Mouse (Mus musculus) T-helper 1 cell (primary cell): Measurements from ENCODE around the gene Gm45902.

Experiments used
- in situ Hi-C: fragments of 300-600 bp; cut with MboI, MseI; formaldehyde crosslinking; loops from one replicate; pipeline ENCODE4 v1.15.1; 2025; ENCODE audit warnings: high pct_unique_total_duplicates

The Gm45902 gene

DNA sequence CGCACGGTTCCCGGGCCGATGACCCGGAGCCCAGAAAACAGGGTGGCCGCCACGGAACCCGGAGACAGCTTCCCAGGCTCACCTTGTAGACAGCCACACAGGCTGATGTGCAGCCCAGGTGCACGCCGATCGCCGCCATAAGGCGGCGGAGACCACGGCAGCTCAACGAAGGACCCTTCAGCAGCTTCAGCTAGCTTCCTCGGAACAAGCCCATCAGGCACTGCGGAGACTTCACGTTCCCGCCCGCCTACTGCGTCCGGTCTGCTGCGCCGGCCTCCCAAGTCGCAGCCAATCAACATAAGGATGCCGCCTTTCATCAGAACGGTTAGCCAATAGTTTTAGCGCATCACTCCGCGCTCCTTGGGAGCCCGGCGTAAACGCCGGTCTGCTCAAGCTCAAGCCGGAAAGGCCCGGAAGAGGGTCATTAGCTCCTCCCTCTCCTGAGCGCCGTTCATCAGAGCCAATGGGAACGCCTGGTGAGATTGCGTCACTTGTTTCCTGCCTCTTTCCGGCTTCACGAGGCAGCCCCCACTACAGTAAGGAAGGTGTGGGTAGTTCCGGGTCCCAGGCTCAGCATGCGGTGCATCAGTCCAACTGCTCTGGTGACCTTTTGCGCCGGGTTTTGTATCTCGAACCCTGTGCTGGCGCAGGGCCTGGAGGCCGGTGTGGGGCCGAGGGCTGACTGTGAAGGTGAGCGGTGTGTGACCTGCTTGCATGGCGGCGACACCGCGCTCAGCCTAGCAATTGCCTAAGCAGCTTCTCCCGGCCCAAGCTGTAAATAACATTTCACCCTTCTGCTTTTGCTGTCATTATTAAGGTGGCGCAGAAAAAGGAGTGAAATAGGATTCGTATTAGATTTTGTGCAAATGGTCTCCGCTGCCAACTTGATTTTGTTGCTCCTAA, at the start of gene Gm45902, which contains the start of the genes Hspa14 and Cdnf:
Gene Gm45902 (minus strand): TSS at position 239 of the 903 bp plus-strand sequence.
Gene Hspa14 (minus strand): TSS at position 263 of the 903 bp plus-strand sequence.
Gene Cdnf (plus strand): TSS at position 479 of the 903 bp plus-strand sequence.
- in situ Hi-C loops = no loop called here

DNA sequence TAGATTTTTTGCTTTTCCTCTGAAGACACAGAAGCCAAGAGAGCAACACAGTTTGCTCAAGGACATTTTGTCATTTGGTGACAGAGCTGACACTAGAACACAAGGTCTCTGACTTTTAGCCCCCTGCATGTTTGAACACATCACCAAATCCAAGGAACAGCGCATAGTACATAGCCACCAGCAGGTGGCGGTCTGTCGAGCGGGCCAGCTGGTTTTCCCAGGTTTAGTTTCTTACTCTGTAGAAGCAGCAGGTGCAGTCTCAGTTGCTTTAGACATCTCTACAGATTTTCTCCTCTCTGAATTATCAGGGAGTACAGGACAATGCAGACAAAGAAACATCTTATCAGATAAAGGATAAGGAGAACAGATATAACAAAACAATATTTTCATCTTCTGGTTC, 34.0 kb upstream of the Gm45902 start:
- in situ Hi-C loops = loop anchor here (25.0 kb wide), 1 partner anchor 241 kb away; no protein-coding TSS in a partner anchor

DNA sequence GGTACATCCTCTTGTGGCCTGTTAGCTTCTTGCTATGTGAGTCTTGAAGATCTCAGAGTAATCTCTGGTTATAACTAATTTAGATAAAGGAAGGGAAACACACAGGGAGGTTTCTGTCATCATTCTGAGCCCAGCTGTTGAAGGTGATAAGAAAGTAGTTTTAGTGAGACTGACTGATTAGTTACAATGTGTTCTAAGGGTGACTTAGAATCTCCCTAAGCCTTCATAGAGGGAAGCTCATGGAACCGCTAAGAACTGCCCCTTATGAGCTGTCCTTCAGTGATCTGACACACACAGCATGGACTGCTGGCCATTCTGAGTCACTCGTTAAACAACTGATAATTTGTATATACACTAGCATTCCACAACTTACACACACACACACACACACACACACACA, 33.5 kb upstream of the Gm45902 start:
- in situ Hi-C loops = loop anchor here (25.0 kb wide), 1 partner anchor 241 kb away; no protein-coding TSS in a partner anchor

DNA sequence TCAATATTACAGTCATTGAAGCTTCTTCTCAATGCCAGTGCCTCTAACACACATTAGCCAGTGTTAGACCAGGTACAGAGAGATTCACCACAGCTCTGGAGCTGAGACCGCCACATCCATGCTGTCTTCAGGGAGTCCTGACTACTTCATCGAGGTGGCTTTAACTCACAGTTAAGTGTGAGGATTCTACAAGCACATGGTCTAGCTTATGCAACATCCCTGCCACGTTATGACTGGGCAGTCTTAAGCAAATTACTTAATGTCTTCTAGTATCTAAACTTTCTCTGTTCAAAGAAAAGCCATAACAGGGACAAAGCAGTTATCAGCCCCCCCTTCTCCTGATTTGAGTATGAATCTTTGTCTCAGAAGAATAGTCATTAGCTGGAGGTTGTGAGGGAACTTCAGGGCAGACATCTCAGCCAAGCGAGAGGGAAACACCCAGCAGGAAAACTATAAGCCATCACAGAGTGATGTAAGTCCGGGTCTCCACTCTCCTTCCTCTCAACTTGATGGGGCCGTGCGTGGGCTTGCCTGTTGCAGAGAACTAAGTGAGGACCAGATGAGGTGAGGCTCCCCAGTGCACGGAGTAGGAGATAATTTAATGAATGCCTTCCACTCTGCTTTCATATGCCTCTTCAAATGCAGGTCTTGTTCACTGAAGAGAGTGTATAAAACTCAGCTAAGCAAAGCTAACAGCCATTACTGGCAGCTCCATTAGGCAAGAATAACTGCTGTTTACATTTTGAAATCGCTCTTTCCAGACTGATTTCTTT, 28.9 kb upstream of the Gm45902 start:
- in situ Hi-C loops = loop anchor here (25.0 kb wide), 1 partner anchor 246 kb away; no protein-coding TSS in a partner anchor

DNA sequence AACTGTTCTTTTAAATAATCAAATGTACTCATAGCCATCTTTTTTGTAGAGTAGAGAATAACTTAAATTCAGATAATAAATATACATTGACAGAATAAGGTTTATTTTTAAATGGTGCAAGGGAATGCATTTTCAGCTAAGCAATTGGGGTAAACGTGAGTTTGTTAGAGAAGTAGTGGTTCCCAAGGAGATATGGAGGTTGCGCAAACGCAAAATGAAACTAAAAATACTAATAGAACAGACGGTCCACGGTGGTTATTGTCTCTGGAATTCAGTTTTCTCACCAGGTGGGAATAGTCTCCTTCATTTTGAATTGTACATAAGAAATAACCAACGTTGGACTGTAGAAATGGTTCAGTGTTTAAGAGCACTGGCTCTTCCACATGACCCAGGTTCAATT, 13.7 kb upstream of the Gm45902 start:
- in situ Hi-C loops = loop anchor here (25.0 kb wide), 1 partner anchor 261 kb away; no protein-coding TSS in a partner anchor

DNA sequence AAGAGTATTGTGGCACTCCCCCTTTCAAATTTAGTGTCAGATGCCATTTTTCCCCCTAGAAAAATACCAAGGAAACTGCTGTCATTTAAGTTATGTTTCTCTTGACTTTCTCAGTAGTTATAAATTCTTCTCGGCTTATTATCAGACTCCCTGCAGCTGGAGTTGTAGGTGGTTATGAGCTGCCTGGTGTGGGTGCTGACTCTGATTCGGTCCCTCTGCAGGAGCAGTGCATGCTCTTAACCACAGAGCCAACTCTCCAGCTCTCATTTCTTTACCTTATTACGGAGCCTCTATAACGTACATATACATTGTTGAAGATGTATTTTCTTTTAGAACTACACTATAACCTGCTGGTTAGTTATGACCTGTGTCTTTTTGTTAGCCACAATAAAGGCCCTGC, 10.0 kb upstream of the Gm45902 start:
- in situ Hi-C loops = no loop called here

DNA sequence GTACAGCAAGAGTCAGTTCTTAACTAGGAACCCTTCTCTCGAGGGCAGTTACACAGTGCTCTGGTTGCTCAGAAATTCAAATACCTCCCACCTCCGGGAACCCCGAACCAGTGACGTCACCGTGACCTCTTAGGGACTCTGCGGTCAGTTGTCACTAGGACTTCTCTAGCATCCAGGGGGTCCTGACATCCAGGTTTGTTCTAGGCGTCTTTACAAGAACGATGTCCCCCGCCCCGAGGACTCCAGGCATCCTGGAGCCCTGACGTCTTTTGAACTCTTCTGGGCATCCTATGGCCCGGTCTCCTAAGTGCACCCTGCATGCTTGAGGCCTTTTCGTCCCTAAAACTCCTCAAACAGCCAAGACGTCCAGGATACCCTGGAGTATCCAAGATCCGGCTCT, 514 bp downstream of the Gm45902 start:
- in situ Hi-C loops = no loop called here

DNA sequence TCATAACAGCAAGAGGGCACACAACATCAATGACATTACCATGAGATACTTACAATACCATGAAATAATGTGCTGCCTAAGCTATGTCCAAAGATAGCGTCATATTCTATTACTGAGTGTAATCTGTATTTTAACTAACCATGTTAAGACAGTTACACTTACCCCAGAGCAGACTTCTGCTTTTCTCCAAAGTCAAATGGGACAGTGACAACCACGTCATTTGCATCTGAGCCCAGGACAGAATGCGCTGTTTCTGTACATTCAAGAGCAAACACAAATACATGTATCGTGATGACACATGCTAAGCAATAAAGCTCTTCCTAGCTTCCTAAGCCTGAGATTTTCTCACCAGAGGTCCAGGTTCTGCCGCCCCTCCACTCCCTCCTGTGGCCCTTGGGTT, 11.7 kb downstream of the Gm45902 start:
- in situ Hi-C loops = no loop called here

DNA sequence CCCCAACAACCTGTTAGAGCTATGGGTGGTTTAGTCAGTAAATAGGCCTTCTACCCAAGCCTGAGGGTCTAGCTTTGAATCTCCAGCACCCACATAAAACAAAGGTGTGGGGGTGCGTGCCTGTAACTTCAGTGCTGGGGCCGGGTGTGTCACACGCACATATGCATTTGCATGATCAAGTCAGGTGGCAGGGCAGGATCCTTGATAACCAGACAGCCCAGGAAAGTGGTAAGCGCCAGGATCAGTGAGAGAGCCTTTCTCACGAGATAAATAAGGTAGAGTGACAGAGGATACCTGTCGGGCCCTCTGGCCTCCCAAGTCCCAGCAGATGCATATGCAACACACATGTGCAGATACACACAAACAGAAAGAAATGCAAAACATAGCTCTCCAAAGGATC, 13.0 kb downstream of the Gm45902 start:
- in situ Hi-C loops = loop anchor here (25.0 kb wide), 1 partner anchor 1513 kb away; the partner anchor contains the start of gene Mcm10

DNA sequence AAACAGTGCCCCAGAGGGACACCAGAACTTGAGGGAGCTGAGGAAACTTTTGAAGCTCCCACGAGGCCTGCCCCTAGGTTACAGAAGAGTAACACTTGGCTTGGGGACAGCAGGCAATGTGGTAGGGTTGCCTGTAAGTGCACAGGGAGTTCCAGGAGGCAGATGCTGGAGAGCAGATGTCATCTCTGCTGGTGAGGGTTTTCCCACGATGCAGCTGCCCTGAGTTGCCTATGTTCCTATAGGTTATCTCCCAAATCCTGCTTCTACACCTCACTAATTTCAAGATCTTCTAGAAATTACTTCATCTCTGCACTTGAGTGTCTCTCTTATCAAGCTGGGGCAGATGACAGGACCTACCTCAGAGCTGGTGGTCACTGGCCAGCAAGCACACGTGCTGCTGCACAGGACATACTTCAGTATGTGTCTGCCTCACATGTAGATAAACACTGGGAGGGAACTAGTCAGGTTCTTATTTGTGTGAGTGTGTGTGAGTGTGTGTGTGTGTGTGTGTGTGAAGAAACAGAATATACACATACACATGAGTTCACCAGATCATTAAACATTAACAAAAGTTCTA, 18.7 kb downstream of the Gm45902 start:
- in situ Hi-C loops = loop anchor here (25.0 kb wide), 1 partner anchor 1518 kb away; the partner anchor contains the start of gene Mcm10

DNA sequence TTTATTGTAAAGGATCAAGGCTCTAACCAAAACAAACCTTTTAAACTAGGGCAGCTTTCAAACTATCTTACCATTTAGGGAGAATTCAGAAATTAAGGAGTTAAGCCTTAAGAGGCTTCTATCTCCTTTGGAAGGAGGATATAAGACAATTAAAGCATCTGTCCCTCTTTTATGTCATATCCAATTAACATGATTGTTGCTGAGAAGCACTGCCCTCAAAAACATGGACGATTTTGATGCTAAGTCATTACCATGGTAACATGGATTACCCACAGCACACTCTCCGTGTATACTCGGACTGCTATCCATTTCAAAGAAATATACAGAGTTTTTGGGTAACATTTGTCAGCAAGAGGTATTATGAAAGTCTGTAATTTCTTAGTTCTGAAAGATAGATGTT, 22.8 kb downstream of the Gm45902 start:
- in situ Hi-C loops = loop anchor here (25.0 kb wide), 1 partner anchor 1522 kb away; the partner anchor contains the start of gene Mcm10

DNA sequence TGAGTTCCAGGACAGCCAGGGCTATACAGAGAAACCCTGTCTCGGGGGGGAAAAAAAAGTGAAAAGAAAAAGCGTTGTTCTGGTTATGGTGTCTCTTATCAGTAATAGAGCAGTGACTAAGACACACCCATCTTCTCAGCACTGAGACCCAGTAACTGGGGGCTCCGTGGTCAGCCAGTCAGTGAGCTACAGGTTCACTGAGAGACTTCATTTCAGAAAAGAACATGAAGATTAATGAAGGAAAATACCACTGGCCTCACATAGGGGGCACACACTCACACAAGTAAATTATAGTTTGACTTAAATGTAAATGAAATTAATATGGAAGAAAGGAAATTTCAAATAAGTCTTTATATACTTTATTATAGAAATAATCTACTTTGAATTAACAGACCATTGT, 32.4 kb downstream of the Gm45902 start:
- in situ Hi-C loops = loop anchor here (25.0 kb wide), 1 partner anchor 1532 kb away; the partner anchor contains the start of gene Mcm10

DNA sequence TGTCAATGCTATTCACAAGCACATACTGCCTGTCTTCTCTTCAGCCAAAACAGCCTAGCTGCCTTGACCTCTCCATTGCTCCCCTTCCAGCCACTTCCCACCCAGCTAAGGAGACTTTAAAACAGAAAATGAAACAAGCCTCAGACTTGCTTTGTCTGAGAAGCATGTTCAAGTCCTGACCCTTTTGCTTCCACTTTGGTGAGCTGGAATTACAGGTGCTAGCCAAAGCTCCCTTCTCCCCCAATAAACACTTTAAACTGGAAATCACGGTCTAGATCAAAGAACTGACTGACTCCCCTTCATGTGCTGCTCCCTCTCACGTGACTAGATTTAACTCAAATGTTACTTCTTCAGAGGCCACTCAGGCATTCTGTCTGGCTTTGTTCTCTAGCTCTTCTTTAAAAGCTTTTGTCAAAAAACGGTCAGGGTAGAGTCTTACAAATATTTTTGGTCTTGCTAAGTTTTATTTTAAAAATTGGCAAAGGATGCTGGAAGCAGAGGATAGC, 36.8 kb downstream of the Gm45902 start:
- in situ Hi-C loops = loop anchor here (5.0 to 25.0 kb wide), 2 partner anchors 48 to 1537 kb away; partner anchors contain the start of gene Mcm10

DNA sequence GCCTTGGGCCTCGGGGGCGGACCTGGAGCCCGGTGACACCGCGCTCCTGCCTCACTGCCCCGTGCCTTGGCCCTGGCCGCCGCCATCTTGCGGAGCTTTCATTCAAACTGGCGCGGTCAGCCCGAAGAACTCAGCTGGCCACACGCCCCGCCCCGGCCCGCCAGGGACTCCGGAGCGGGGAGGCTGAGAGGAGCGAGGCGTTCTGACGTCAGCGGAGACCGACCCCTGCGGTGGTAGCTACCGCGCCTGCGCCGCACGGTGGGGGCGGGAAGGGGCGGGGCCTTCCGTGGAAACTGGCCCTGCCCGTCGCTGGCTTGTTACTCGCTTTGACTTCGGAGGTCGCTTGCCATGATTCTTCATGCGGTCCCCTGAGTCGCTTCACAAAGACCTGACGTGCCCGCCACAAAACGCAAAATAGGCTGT, 37.7 kb downstream of the Gm45902 start, which contains the start of gene Suv39h2:
Gene Suv39h2 (minus strand): TSS at position 171 of the 423 bp plus-strand sequence.
- in situ Hi-C loops = loop anchor here (5.0 to 25.0 kb wide), 2 partner anchors 48 to 1537 kb away; partner anchors contain the start of gene Mcm10

DNA sequence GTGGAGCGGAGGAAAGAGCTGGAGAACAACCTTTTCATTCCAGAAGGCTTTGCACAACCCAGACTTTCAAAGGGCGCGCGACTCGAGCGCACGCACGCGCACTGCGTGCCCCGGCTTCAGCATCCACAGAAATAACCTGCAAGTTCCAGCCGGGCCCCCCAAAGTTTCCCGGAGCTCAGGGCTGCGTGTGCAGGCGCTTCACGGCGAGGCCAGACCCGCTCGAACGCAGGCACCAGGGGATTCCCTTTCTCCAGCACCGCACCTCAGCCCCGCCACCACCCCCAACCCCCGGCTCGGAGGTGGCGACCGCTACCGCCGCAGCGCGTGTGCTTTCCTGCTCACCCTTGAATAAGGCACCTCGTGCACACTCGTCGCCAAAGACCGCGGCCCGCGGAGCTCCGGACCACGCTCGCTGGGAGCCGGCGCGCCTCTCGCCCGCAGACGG, 38.2 kb downstream of the Gm45902 start:
- in situ Hi-C loops = no loop called here

DNA sequence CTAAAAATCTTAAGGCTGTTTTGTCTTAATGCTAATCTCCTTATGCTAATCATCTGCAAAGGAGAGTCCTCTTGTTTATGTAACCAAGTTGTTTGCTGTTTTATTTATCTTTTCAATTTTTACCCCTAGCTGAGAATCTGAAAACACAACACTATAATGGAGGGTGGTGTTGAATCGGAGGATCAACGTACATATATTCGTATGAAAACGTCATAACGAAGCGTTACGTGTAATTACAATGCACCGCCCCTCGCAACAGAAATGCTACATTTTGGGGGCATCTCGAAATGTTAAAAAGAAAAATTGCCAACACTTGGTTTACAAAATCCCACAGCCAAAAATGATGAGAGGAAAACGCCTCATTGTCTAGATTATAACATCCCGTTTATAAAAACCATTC, 38.7 kb downstream of the Gm45902 start:
- in situ Hi-C loops = no loop called here

DNA sequence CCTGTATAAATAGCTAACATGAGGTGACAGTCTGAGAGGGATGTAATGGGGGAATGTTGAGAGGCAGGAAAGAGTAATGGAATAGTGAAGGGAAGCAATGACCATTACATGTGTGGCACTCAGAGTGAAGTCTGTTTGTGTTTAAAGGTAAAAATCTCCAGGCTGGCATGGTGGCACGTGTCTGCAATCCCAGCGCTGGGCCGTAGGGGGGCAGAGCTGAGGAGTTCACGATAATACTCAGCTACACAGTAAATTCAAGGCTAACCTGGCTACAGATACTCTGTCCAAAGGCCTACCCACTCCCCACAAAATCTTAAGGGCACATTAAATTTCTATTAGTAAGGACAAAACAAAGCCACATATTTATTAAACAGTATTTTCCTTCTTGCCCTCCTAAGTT, 56.0 kb downstream of the Gm45902 start:
- in situ Hi-C loops = no loop called here
